Mouse (Mus musculus) gastrocnemius, postnatal 36 days (tissue): ENCODE measurements at regions not wholly inside any gene's neighbourhood (a gene's known extent, or its start where the extent isn't known, plus 50 kb on each side); places are given as distances from the start of the nearest gene placed in this dataset.
"Not testable (repeated sequence)": the region's sequence is repeated elsewhere in the genome, so short reads cannot be mapped to it uniquely, and the experiment has no call there.

Source experiments
- DNase-seq, 2 experiments: peaks; one replicate each; pipeline ENCODE4 v3.0.0; 2022
- intact Hi-C: fragments of 180-260 bp; cut with DNase I; formaldehyde crosslinking; loops from one replicate; pipeline ENCODE4 v1.15.1; 2025

- intact Hi-C loops, result no loop called here
- DNase-seq, result no peak
Observed at GRCm38 (mm10) chr4:71431245-71431929, 326.4 kb downstream of the Gm11232 start.

DNA sequence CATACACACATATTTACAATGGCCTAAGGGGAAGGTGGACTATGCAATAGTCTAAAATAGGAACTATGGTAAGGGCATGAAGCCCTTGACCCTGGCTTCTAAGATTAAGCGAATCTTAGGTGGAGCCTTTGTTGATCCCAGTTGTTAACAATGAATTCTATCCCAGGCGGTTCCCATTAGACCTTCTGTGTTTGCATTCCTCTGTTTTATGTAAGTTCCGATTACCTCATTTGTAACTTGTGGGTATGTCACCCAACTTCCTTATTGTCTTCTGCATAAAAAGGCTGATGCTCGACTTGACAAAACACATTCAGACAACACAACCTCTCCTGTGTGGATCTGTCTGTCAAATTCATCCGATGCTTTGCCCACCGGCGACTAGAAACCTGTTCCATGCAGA lies 335.6 kb downstream of the Gm11232 start:
- intact Hi-C loops, DNase-seq: not testable (repeated sequence)

GRCm38 (mm10) chr4:71409867-71410266 lies 347.9 kb downstream of the Gm11232 start:
- no peak for DNase-seq
- intact Hi-C loops, result no loop called here

DNA sequence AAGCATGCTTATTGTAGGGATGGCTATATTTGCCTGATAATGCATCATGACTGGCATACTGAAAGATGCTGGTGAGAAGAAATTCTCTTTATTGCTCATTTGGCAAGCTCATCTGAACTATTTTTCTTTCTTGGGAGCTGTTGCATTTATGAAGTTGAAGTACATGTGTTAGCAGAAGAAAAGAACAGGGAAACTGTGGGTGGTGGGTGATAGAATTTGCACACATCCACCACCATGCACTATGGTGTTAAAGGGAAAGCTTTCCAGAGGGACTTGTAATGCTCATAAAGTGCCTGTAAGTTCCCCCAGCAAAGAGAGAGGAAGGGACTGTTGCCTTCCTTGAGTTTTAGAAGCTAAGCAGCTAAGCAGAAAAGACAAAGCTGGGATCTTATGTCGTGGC lies 367.3 kb downstream of the Gm11232 start:
- intact Hi-C loops, result no loop called here
- DNase-seq, result no peak

DNA sequence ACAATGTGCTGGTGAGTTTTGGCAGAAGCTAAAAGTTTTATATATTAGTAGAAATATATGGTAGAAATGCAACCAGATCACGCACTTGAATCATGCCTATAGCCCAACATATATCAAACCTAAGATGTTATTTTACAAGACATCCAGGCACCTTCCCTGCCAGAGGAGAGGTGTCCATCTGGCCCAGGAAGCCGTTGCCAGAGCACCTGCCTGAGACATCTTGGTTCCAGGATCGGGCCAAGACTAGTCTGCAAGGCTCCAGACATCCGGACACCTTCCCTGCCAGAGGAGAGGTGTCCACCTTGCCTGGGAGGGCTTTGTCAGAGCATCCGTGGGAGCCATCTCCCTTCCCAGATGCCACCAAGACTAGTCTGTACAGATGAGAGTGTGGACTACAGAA lies 388.5 kb downstream of the Gm11232 start:
- DNase-seq, result no peak
- intact Hi-C loops, result no loop called here

- no peak for DNase-seq
- intact Hi-C loops, result no loop called here
Observed at GRCm38 (mm10) chr4:71363761-71364160, 394.0 kb downstream of the Gm11232 start.

GRCm38 (mm10) chr4:71357626-71358025 lies 400.1 kb downstream of the Gm11232 start:
- intact Hi-C loops, result no loop called here

GRCm38 (mm10) chr4:71356714-71357113 lies 401.1 kb downstream of the Gm11232 start:
- intact Hi-C loops, result no loop called here
- no peak for DNase-seq

More at GRCm38 (mm10) chr4:71357626-71358025, 400.1 kb downstream of the Gm11232 start:
- DNase-seq, result no peak

- DNase-seq, result no peak
- intact Hi-C loops, result no loop called here
Observed at GRCm38 (mm10) chr4:71356310-71356709, 401.5 kb downstream of the Gm11232 start.

GRCm38 (mm10) chr4:71351880-71352279 lies 405.9 kb downstream of the Gm11232 start:
- intact Hi-C loops, result no loop called here
- DNase-seq, result no peak

DNA sequence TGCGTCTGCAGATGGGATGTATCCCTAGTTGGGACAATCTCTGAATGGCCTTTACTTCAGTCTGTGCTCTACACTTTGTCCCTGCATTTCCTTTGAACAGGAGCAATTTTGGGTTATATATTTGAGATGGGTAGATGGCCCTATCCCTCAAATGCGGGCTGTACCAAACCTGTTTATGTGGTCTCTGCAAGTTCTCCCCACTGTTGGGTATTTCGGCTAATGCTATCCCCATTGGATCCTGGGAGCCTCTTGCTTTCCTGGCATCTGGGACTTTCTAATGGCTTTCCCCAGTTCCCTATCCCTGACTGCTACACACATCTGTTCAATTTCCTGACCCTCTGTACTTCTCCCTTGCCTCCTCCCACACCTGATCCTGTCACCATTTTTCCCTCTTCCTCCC lies 414.7 kb downstream of the Gm11232 start:
- intact Hi-C loops, result no loop called here
- DNase-seq, result no peak

DNA sequence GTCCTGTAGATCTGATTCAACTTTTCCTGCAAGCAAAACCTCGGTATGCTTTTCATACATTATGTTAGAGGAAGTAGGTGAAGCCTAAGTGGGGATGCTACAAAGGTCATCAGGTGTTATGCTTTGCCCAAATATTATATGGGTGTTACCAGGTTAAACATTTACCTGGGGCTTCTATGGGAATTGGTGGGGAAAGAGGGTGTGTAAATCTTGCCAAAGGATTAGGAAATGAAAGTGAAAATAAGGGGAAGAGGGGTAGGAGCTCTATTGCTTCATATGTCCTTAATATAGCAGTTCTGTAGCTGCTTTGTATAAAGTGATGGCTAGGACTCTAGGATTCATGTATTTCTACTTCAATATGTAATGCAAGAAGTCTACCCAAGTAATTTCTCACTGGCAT lies 419.2 kb downstream of the Gm11232 start:
- intact Hi-C loops, result no loop called here

DNA sequence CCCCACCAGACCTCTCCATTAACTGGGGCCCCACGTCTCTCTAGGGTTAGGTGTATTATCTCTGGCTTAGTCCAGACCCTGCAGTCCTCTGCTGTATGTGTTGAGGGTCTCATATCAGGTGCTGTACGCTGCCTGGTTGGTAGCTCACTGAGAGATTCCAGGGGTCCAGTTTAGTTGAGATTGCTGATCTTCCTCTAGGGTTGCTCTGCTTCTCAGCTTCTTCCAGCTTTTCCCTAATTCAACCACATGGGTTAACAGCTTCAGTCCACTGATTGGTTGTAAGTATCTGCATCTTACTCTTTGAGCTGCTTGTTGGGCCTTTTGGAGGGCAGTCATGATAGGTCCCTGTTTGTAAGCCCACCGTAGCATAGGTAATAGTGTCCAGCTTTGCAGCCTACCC lies 425.1 kb downstream of the Gm11232 start:
- intact Hi-C loops, result no loop called here

More for the DNA sequence above, 419.2 kb downstream of the Gm11232 start:
- DNase-seq, result no peak

DNA sequence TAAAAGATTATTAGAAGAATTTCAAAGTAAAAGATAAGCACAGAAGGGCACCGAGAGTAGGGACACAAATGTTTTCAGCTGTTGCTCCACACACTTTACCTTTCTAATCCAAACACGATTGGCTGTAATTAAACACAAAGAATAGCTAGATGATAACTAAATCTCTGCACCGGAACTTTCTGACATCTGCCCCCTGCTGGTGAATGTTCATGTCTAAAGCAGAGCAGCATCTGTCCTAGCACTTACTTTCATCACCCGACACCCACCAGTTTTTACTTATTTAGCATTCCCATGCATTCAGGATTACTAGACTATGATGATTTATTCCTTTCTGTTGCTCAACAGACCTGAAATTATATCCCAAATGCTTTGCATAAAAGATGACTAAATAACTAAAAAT lies 425.7 kb downstream of the Gm11232 start:
- DNase-seq, result no peak
- intact Hi-C loops, result no loop called here

More for the DNA sequence above, 425.1 kb downstream of the Gm11232 start:
- DNase-seq, result no peak

GRCm38 (mm10) chr4:71316605-71317004 lies 441.2 kb downstream of the Gm11232 start:
- no peak for DNase-seq
- intact Hi-C loops, result no loop called here

DNA sequence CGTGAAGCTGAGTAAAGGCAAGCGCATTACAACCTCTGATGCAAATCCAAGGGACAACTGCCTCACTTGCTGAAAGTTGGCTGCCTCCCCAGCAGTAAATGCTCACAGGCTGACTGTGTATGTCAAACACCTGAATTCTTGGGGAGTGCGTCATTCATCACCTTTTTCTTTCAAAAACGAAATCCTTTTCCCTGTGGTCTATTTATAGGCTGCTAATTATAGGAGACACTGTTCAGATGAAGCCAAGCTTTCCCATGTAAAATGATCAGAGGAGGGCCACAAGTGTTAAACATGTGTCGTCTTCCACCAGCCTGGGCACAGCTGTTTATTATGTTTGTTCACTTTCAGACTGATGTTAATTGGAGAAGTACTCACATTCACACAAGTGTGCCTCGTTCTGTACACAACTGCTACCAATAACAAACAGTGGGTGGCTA lies 450.6 kb downstream of the Gm11232 start:
- intact Hi-C loops, result no loop called here
- no peak for DNase-seq

GRCm38 (mm10) chr4:71306690-71307089 lies 451.1 kb downstream of the Gm11232 start:
- no peak for DNase-seq
- intact Hi-C loops, result no loop called here

DNA sequence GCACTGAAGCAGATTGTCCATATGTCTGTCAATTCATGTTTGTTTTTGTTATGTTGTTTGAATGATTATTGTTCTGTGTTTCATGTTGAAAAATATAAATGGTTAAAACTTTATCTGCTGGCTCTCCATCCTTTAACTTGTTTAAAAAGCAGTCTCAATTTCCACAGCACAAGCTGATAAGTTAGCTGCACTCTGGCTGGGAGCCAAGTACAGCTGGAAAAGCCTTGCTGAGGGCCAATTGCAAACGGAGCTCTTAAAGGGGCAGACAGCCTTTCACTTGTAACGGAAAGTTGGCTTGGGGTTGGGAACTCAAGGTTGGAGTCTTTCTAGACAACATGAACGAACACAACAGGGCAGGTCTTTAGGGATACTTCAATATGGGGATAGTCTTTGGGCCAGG lies 462.0 kb downstream of the Gm11232 start:
- DNase-seq, intact Hi-C loops: not testable (repeated sequence)

- DNase-seq, result no peak
- intact Hi-C loops, result no loop called here
Observed at GRCm38 (mm10) chr4:71291741-71292149, 466.0 kb downstream of the Gm11232 start.

DNA sequence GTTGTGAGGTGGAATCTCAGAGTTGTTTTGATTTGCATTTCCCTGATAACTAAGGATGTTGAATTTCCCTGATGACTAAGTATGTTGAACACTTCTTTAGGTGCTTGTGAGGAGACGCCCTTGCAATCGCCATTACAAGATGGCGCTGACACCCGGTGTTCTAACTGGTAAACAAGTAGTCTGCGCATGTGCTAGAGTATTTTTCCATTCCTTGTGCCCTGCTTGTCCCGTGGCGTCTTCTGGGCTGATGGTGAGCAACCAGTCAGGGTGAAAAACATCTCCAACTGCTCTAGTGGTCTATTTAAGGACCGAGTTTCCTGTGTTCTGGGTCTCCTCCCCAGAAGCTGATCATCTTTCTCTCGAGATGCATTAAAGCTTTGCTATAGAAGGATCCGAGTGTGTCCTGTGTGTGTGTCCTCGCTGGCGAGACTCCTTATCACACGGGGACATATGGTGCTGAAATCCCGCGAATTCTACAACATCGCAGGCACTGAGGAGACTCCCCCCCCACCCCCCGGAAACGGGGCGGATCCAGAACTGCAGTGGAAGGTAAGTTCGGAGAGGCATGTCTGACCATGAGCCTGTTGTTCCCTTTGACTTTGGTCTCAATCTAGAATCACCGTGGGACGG lies 466.5 kb downstream of the Gm11232 start:
- DNase-seq, intact Hi-C loops: not testable (repeated sequence)

DNA sequence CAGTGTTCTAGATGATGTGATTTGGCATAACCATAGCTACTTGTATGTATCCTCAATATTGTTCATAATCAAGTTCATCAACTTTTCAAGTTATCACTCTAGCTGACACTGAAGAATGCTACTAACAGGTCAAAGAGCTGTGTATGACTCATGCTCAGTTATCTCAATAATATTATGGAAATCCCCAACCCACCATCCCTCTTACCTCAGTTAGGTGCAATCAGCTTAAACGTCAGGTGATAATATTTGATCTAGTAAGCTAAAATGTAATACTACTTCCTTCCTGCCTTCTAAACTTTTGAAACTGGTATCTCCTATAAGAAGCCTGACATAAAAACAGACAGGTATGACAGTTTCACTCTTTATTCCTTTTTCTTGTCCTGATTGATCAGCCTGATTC lies 474.6 kb downstream of the Gm11232 start:
- no peak for DNase-seq
- intact Hi-C loops, result no loop called here

DNA sequence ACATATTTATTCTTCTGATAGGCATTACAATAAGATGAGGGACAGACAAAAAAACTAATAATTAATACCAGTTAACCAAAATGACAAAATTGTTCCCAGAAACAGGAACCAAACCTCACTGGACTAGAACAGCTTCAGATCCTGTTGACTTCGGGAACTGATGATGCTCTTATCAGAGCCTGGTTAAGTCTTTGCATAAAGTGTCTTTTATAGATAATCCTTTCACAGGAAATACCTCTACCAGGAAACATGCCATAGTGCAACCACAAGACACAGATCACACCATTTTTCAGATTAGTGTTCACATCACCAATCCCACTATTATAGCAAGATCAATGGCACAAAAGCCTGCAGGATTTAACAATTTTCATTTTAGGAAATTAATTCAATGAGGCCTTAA lies 478.1 kb downstream of the Gm11232 start:
- intact Hi-C loops, result no loop called here
- no peak for DNase-seq
